Mouse (Mus musculus): ENCODE results near the gene Odf3l2.

DNA sequence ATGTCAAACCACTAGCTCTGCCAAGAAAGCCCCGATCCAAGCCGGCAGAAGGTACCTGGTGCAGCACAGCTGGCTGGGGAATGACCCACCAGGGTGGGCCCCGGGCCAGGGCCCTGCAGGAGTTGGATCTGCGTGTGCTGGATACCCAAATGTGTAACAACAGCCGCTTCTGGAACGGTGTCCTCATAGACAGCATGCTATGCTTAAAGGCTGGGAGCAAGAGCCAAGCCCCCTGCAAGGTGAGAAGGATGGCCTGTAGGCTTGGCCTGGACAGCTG, 48.8 kb upstream of the Odf3l2 start:
- TF ChIP-seq EP300 (IDR thresholded peaks at IDR 0.05) (no peak), CTCF (IDR thresholded peaks at IDR 0.05) (no peak)

Data from lung, postnatal 0 days (tissue).